Comparison of ENCODE assay signal across 19 mouse cellular contexts in the genomic region with DNA sequence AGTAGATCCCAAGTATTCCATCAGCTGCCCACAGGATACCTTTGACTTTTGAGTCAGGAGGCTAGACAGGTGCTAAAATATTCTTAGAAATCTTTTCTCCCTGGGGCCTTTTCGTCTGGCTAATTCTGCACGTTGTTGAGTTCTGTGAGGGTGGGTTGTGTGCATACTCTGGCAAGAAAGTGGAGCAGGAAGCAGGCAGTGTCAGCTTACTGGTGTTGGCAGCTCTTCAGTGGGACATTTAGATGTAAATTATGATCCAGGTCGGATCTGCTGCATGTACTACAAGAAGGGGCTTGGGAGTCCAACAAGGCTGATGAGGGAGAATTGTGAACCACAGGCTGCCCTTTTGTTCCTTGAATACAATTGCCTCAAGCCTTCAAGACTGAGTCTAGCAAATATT.
DNase-seq lines count a peak whose midpoint lies in the region; ATAC-seq and TF ChIP-seq lines count a peak whose summit lies in the region.
"Had no signal": no experiment of that assay in that cellular context is flagged by ENCODE, and none has a peak within 500 bp of the region (broad histone marks: within the 10 kb centered on the region; RNA-seq: fewer than 3 reads in every experiment).

No protein-coding gene starts in this region.

- peak; percentile 5 for DNase-seq in forebrain, embryonic 14.5 days (ENCODE audit: low spot score)
- DNase-seq in kidney, adult 9 months, result no peak
- DNase-seq in midbrain, embryonic 11.5 days (ENCODE audit: low spot score, missing footprints), result peak; percentile 56
- no peak for DNase-seq in midbrain, postnatal 0 days (ENCODE audit: low spot score)
- DNase-seq: adrenal gland, adult 2 months; adrenal gland, postnatal 25 days; cerebellum, adult 2 months; cerebellum, postnatal 14 days; embryo, embryonic 11 days; gastrocnemius, adult 2 months; gastrocnemius, postnatal 25 days had no signal

- H3K9me3 ChIP-seq in forebrain, embryonic 14.5 days (replicated peaks; ENCODE audit: control insufficient read depth, low read length), result no peaks in the 10 kb centered on the region
- no peaks in the 10 kb centered on the region for H3K9me3 ChIP-seq in forebrain, embryonic 15.5 days
- no peaks in the 10 kb centered on the region for H3K9me3 ChIP-seq in kidney, embryonic 16.5 days (ENCODE audit: low read length)
- H3K9me3 ChIP-seq in midbrain, embryonic 11.5 days (ENCODE audit: control insufficient read depth, low read length), result no peaks in the 10 kb centered on the region
- H3K9me3 ChIP-seq in midbrain, postnatal 0 days (ENCODE audit: low read length), result no peaks in the 10 kb centered on the region
- H3K9me3 ChIP-seq: embryonic facial prominence, embryonic 12.5 days; heart, embryonic 12.5 days; hindbrain, embryonic 10.5 days had no signal

- H3K27me3 ChIP-seq in forebrain, embryonic 14.5 days (replicated peaks; ENCODE audit: control insufficient read depth, insufficient read depth, low read length), result no peaks in the 10 kb centered on the region
- no peaks in the 10 kb centered on the region for H3K27me3 ChIP-seq in forebrain, embryonic 15.5 days
- H3K27me3 ChIP-seq in kidney, embryonic 16.5 days (ENCODE audit: insufficient read depth, low read length), result no peaks in the 10 kb centered on the region
- no peaks in the 10 kb centered on the region for H3K27me3 ChIP-seq in midbrain, embryonic 11.5 days (ENCODE audit: control insufficient read depth, insufficient read depth, low read length)
- no peaks in the 10 kb centered on the region for H3K27me3 ChIP-seq in midbrain, postnatal 0 days (ENCODE audit: insufficient read depth, low read length)
- H3K27me3 ChIP-seq: CH12.LX; embryonic facial prominence, embryonic 12.5 days; heart, embryonic 12.5 days had no signal

- no peaks in the 10 kb centered on the region for H3K4me1 ChIP-seq in forebrain, embryonic 14.5 days (ENCODE audit: control insufficient read depth, insufficient read depth, low read length)
- H3K4me1 ChIP-seq in forebrain, embryonic 15.5 days, result no peaks in the 10 kb centered on the region
- H3K4me1 ChIP-seq in kidney, embryonic 16.5 days (ENCODE audit: insufficient read depth, low read length), result no peaks in the 10 kb centered on the region
- no peaks in the 10 kb centered on the region for H3K4me1 ChIP-seq in midbrain, embryonic 11.5 days (ENCODE audit: control insufficient read depth, insufficient read depth, low read length)
- H3K4me1 ChIP-seq in midbrain, postnatal 0 days (ENCODE audit: insufficient read depth, low read length), result no peaks in the 10 kb centered on the region
- H3K4me1 ChIP-seq: embryonic facial prominence, embryonic 12.5 days had no signal

- no peak overlapping the region for H3K27ac ChIP-seq in forebrain, embryonic 14.5 days (ENCODE audit: low read depth, low read length)
- H3K27ac ChIP-seq in forebrain, embryonic 15.5 days (replicated peaks), result no peak overlapping the region
- peak overlapping the region; percentile 18; the same call in 1 of the 2 replicates for H3K27ac ChIP-seq in kidney, embryonic 16.5 days (ENCODE audit: low read length)
- no peak overlapping the region for H3K27ac ChIP-seq in midbrain, embryonic 11.5 days (ENCODE audit: low read depth, low read length)
- no peak overlapping the region for H3K27ac ChIP-seq in midbrain, postnatal 0 days (ENCODE audit: low read depth, low read length)
- H3K27ac ChIP-seq: embryonic facial prominence, embryonic 12.5 days; gastrocnemius, adult 2 months; hindbrain, embryonic 10.5 days; hindbrain, embryonic 14.5 days had no signal

- 41% methylated on average over 3 of the region's 3 CpGs for WGBS in forebrain, embryonic 14.5 days
- WGBS in forebrain, embryonic 15.5 days, result 32% methylated on average over 3 of the region's 3 CpGs
- 11% methylated on average over 3 of the region's 3 CpGs for WGBS in kidney, embryonic 16.5 days
- WGBS in midbrain, embryonic 11.5 days, result 52% methylated on average over 3 of the region's 3 CpGs
- WGBS in midbrain, postnatal 0 days, result 43% methylated on average over 3 of the region's 3 CpGs

- no peaks in the 10 kb centered on the region for H3K36me3 ChIP-seq in forebrain, embryonic 14.5 days (ENCODE audit: control insufficient read depth, insufficient read depth, low read length)
- H3K36me3 ChIP-seq in forebrain, embryonic 15.5 days, result no peaks in the 10 kb centered on the region
- no peaks in the 10 kb centered on the region for H3K36me3 ChIP-seq in kidney, embryonic 16.5 days (ENCODE audit: insufficient read depth, low read length)
- no peaks in the 10 kb centered on the region for H3K36me3 ChIP-seq in midbrain, embryonic 11.5 days (ENCODE audit: control insufficient read depth, insufficient read depth, low read length)
- H3K36me3 ChIP-seq in midbrain, postnatal 0 days (ENCODE audit: insufficient read depth, low read length), result no peaks in the 10 kb centered on the region
- H3K36me3 ChIP-seq: embryonic facial prominence, embryonic 12.5 days; heart, embryonic 12.5 days; hindbrain, embryonic 10.5 days had no signal

- no peak overlapping the region for H3K4me2 ChIP-seq in forebrain, embryonic 14.5 days (ENCODE audit: low read length)
- H3K4me2 ChIP-seq in forebrain, embryonic 15.5 days (replicated peaks), result no peak overlapping the region
- H3K4me2 ChIP-seq in kidney, embryonic 16.5 days (replicated peaks; ENCODE audit: low read depth, low read length), result no peak overlapping the region
- no peak overlapping the region for H3K4me2 ChIP-seq in midbrain, embryonic 11.5 days
- no peak overlapping the region for H3K4me2 ChIP-seq in midbrain, postnatal 0 days (ENCODE audit: low read depth, low read length, poor library complexity, severe bottlenecking)
- H3K4me2 ChIP-seq: embryonic facial prominence, embryonic 12.5 days; heart, embryonic 12.5 days; hindbrain, embryonic 14.5 days had no signal

- no peak overlapping the region for H3K4me3 ChIP-seq in forebrain, embryonic 14.5 days (ENCODE audit: low read depth, low read length)
- no peak overlapping the region for H3K4me3 ChIP-seq in forebrain, embryonic 15.5 days
- no peak overlapping the region for H3K4me3 ChIP-seq in kidney, embryonic 16.5 days (ENCODE audit: low read length)
- H3K4me3 ChIP-seq in midbrain, embryonic 11.5 days (ENCODE audit: low read depth, low read length), result no peak overlapping the region
- H3K4me3 ChIP-seq in midbrain, postnatal 0 days (ENCODE audit: low read depth, low read length), result no peak overlapping the region
- H3K4me3 ChIP-seq: embryonic facial prominence, embryonic 12.5 days; gastrocnemius, adult 2 months; heart, embryonic 12.5 days; hindbrain, embryonic 10.5 days had no signal

- no peak overlapping the region for H3K9ac ChIP-seq in forebrain, embryonic 14.5 days (ENCODE audit: low read length)
- no peak overlapping the region for H3K9ac ChIP-seq in forebrain, embryonic 15.5 days (replicated peaks)
- H3K9ac ChIP-seq in kidney, embryonic 16.5 days (replicated peaks; ENCODE audit: low read length), result no peak overlapping the region
- no peak overlapping the region for H3K9ac ChIP-seq in midbrain, embryonic 11.5 days (ENCODE audit: low read length)
- H3K9ac ChIP-seq in midbrain, postnatal 0 days (replicated peaks; ENCODE audit: low read length, poor library complexity, severe bottlenecking), result no peak overlapping the region
- H3K9ac ChIP-seq: embryonic facial prominence, embryonic 12.5 days; heart, embryonic 12.5 days; hindbrain, embryonic 14.5 days had no signal

- ATAC-seq in forebrain, embryonic 14.5 days, result no peak
- ATAC-seq in forebrain, embryonic 15.5 days (replicated peaks), result no peak
- no peak for ATAC-seq in kidney, embryonic 16.5 days (ENCODE audit: low FRiP score, low TSS enrichment)
- no peak for ATAC-seq in midbrain, embryonic 11.5 days (ENCODE audit: low FRiP score)
- no peak for ATAC-seq in midbrain, postnatal 0 days (ENCODE audit: low FRiP score)
- ATAC-seq: forebrain, embryonic 16.5 days had no signal

- TF ChIP-seq CTCF in midbrain, postnatal 0 days (IDR thresholded peaks at IDR 0.05), result no peak

Comparison
In these comparisons a context has a peak if more than half of its experiments do, and no peak if none do; other contexts are left out.
1. DNase-seq: peak in forebrain, embryonic 14.5 days (single experiment) and midbrain, embryonic 11.5 days (single experiment); none in kidney, adult 9 months (single experiment) and midbrain, postnatal 0 days (single experiment).